ENCODE assay signal across 9 mouse cellular contexts in genomic region chr12:104415625-104416315, GRCm38 (mm10). TPM values are rescaled to one million over a fixed set of nuclear protein-coding genes. Genes with fewer than 3 reads are reported as not detected.
DNase-seq lines count a peak whose midpoint lies in the region; ATAC-seq and TF ChIP-seq lines count a peak whose summit lies in the region.
"Had no signal": no experiment of that assay in that cellular context is flagged by ENCODE, and none has a peak within 500 bp of the region (broad histone marks: within the 10 kb centered on the region; RNA-seq: fewer than 3 reads in every experiment).

No protein-coding gene starts in this region.

- no peak overlapping the region for H3K9ac ChIP-seq in liver, postnatal 0 days (replicated peaks)
- H3K9ac ChIP-seq in liver, embryonic 11.5 days (ENCODE audit: low read depth, low read length): no peak overlapping the region
- H3K9ac ChIP-seq: midbrain, embryonic 12.5 days had no signal

- no peak overlapping the region for H3K4me3 ChIP-seq in liver, postnatal 0 days (ENCODE audit: low read depth, low read length)
- no peak overlapping the region for H3K4me3 ChIP-seq in liver, embryonic 11.5 days (ENCODE audit: low read depth, low read length)
- no peak overlapping the region for H3K4me3 ChIP-seq in bone marrow macrophage, adult 2 months (ENCODE audit: insufficient read depth, low read length)
- H3K4me3 ChIP-seq: midbrain, embryonic 12.5 days had no signal

- no peak overlapping the region for H3K27ac ChIP-seq in liver, postnatal 0 days (ENCODE audit: low read depth)
- H3K27ac ChIP-seq in liver, embryonic 11.5 days (ENCODE audit: low read depth, low read length): no peak overlapping the region
- H3K27ac ChIP-seq in bone marrow macrophage, adult 2 months (ENCODE audit: insufficient read depth, low read depth, low read length): peak overlapping the region; percentile 32
- H3K27ac ChIP-seq: midbrain, embryonic 12.5 days had no signal

- H3K9me3 ChIP-seq in liver, postnatal 0 days (ENCODE audit: low read length): no peaks in the 10 kb centered on the region
- H3K9me3 ChIP-seq in liver, embryonic 11.5 days (ENCODE audit: control insufficient read depth, low read length): no peaks in the 10 kb centered on the region
- H3K9me3 ChIP-seq: midbrain, embryonic 12.5 days had no signal

- ATAC-seq in liver, postnatal 0 days: peak; percentile 75
- no peak for ATAC-seq in liver, embryonic 11.5 days (replicated peaks; ENCODE audit: low FRiP score)

- TF ChIP-seq CTCF in liver, postnatal 0 days (IDR thresholded peaks at IDR 0.05; ENCODE audit: low read depth): no peak
- no peak for TF ChIP-seq CTCF in bone marrow macrophage, adult 2 months (IDR thresholded peaks at IDR 0.05; ENCODE audit: low read depth, low read length)

- DNase-seq in liver, postnatal 0 days: no peak
- DNase-seq in liver, embryonic 11.5 days (ENCODE audit: low spot score): no peak
- DNase-seq in gastrocnemius, postnatal 14 days: peak; percentile 49
- DNase-seq in layer of hippocampus, postnatal 36 days: peak; percentile 56 to 67
- peak; percentile 59 to 76 for DNase-seq in right cerebral cortex, postnatal 10 days (ENCODE audit: low spot score in 2 of 2)
- DNase-seq in ovary, postnatal 36 days (ENCODE audit: low spot score): no peak
- no peak for DNase-seq in kidney, adult 9 months

- peak; percentile 56; the same call in 1 of the 2 replicates for TF ChIP-seq EP300 in liver, postnatal 0 days (IDR thresholded peaks at IDR 0.05; ENCODE audit: low read depth)

- 0 out of 2 replicates have a peak, but pooled peaks cover 3% of the 10 kb centered on the region for H3K36me3 ChIP-seq in liver, postnatal 0 days (replicated peaks; ENCODE audit: insufficient read depth, low read length)
- H3K36me3 ChIP-seq in liver, embryonic 11.5 days (ENCODE audit: control insufficient read depth, insufficient read depth, low read length): no peaks in the 10 kb centered on the region
- H3K36me3 ChIP-seq: midbrain, embryonic 12.5 days had no signal

- no peaks in the 10 kb centered on the region for H3K4me1 ChIP-seq in liver, postnatal 0 days (ENCODE audit: insufficient read depth)
- no peaks in the 10 kb centered on the region for H3K4me1 ChIP-seq in liver, embryonic 11.5 days (replicated peaks; ENCODE audit: control insufficient read depth, insufficient read depth, low read length)
- peaks cover 23% of the 10 kb centered on the region for H3K4me1 ChIP-seq in bone marrow macrophage, adult 2 months (ENCODE audit: control insufficient read depth, insufficient read depth, low read length)
- H3K4me1 ChIP-seq: midbrain, embryonic 12.5 days had no signal

- no peak overlapping the region for H3K4me2 ChIP-seq in liver, postnatal 0 days (ENCODE audit: low read depth, low read length)
- no peak overlapping the region for H3K4me2 ChIP-seq in liver, embryonic 11.5 days
- H3K4me2 ChIP-seq: midbrain, embryonic 12.5 days had no signal

- WGBS in liver, postnatal 0 days (ENCODE audit: insufficient replicate concordance): 56% methylated on average over 6 of the region's 6 CpGs
- 55% methylated on average over 6 of the region's 6 CpGs for WGBS in liver, embryonic 11.5 days

- no peak for TF ChIP-seq POLR2A in bone marrow macrophage, adult 2 months (IDR thresholded peaks at IDR 0.05; ENCODE audit: borderline replicate concordance, low read depth, low read length)

- no peaks in the 10 kb centered on the region for H3K27me3 ChIP-seq in liver, postnatal 0 days (ENCODE audit: insufficient read depth, low read length)
- no peaks in the 10 kb centered on the region for H3K27me3 ChIP-seq in liver, embryonic 11.5 days (replicated peaks; ENCODE audit: control insufficient read depth, insufficient read depth, low read length)
- H3K27me3 ChIP-seq: midbrain, embryonic 12.5 days had no signal

- intact Hi-C loops in gastrocnemius, postnatal 14 days (cut with DNase I; ENCODE audit: low total_unique reads): loop anchor here (10.0 kb wide), 1 partner anchor 341 kb away; no protein-coding TSS in a partner anchor

RNA-seq across cellular contexts. Expression of gene Serpina3n, which starts 9.2 kb away (rescaled TPM):
- 302 and 340 TPM in 2 replicates for polyA plus RNA-seq in liver, postnatal 0 days (2015; fragmentation: Nextera tagmentation; extraction: Ambion mirVana)
- polyA plus RNA-seq in liver, embryonic 11.5 days (2014; fragmentation: Nextera tagmentation; extraction: Ambion mirVana): not detected in 2 replicates
- not detected in 2 replicates for polyA plus RNA-seq in bone marrow macrophage, adult 2 months (2012; ENCODE audit: insufficient read depth, insufficient read length, missing spikeins)
- total RNA-seq in gastrocnemius, postnatal 14 days (2021): 1 to 10 TPM; 1.5 to 2.5 TPM
- total RNA-seq in layer of hippocampus, postnatal 36 days (2021): 10 to 100 TPM; 72.9 to 78.6 TPM
- polyA plus RNA-seq: midbrain, embryonic 12.5 days had no signal

RNA-seq across cellular contexts. Expression of gene Gsc, which starts 57.4 kb away (rescaled TPM):
- not detected in 2 replicates for polyA plus RNA-seq in liver, postnatal 0 days (2015; fragmentation: Nextera tagmentation; extraction: Ambion mirVana)
- polyA plus RNA-seq in liver, embryonic 11.5 days (2014; fragmentation: Nextera tagmentation; extraction: Ambion mirVana): 1.3 and 1.4 TPM in 2 replicates
- not detected in 2 replicates for polyA plus RNA-seq in bone marrow macrophage, adult 2 months (2012; ENCODE audit: insufficient read depth, insufficient read length, missing spikeins)
- total RNA-seq in gastrocnemius, postnatal 14 days (2021): under 1 TPM; 0.16 to 0.29 TPM
- total RNA-seq in layer of hippocampus, postnatal 36 days (2021): not detected

Comparison
In these comparisons a context has a peak if more than half of its experiments do, and no peak if none do; other contexts are left out.
1. RNA of gene Serpina3n, which starts 9.2 kb away (polyA plus RNA-seq): 302 to 340 TPM in liver, postnatal 0 days; not detected in bone marrow macrophage, adult 2 months and not detected in liver, embryonic 11.5 days; every median in the first group is over 100 times any median in the second.
2. DNase-seq: peak in gastrocnemius, postnatal 14 days (single experiment), layer of hippocampus, postnatal 36 days (2 of 2) and right cerebral cortex, postnatal 10 days (2 of 2); none in liver, postnatal 0 days (single experiment), liver, embryonic 11.5 days (single experiment), ovary, postnatal 36 days (single experiment) and kidney, adult 9 months (single experiment).